Mouse (Mus musculus): ENCODE results near the gene Tbc1d16. TPM values are rescaled to one million over a fixed set of nuclear protein-coding genes. Genes with fewer than 3 reads are reported as not detected.

Gene Tbc1d16
- total RNA-seq, 2 experiments from 2014 or later, result 65.1 to 66.4 TPM

DNA sequence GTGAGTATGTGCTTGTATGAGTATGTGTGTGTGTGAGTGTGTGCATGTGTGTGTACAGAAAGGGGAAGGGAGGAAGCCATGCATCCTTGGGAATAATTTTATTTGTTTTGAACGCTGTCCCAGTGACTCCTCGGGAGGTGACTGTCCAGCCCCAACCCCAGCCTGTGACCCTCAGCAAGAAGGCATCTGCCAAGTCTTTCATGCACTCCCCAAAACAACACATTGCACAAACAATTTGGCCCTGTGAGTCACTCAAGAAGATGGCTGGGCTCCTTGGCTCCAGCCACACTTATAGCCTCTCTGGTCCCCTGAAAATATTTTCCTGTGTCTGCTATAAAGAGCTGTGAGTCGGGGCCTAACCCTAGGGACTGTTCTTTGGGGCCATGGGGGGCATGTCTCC lies 41.9 kb downstream of the Tbc1d16 start:
- intact Hi-C loops (cut with DNase I), result no loop called here
- no peak for DNase-seq (ENCODE audit: low spot score)

DNA sequence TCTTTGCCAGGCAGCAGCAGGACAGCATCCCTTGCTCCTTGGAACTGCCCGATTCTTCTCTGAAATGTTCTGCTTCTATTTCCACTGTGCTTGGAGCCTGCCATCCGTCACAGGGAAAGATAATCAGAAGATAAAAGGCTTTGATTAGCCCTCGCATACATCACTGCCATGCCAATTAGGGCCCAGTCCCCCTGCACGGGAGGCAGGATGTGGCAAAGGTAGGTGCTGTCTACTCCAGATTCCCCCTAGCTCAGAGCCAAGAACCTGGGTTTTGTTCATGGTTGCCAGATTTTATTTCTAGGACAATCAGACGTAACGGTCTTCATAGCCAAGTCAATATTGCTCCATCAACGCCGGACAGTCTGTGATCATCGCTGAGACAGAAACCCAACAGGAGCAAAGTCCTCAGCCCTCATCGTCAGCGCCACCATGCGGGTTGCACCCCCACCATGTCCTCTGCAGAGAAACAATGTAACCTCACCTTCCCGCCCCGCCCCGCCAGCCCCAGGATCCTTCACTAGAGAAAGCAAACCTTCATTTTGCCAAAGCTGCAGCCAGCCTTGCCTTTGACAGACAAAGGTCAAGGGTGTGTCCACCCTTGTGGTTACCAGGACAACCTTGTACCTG lies 44.5 kb downstream of the Tbc1d16 start:
- intact Hi-C loops (cut with DNase I), result loop anchor here (2.0 kb wide), 1 partner anchor 55 kb away; no protein-coding TSS in a partner anchor
- no peak for DNase-seq (ENCODE audit: low spot score)

DNA sequence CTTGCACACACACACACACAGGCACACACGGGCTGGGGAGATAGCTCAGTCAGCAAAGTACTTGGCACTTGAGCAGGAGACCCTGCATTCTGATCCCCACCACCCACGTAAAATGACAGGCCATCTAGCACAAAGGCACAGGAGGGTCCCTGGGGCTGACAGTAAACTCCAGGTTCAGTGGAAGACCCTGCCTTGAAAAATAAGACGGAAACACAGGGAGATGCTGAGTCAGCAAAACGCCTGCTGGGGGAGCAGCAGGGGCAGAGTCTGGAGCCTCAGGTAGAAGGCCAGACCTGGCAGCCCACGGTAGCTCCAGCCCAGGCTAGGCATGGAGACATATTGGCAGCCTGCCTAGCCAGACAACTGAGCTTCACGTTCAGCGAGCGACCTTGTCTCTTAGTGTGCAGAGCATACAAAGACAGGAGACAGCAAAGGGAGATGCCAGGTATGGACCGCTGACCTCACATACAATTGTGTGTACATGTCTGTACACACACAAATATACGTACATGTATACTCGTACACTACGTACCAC lies 46.4 kb downstream of the Tbc1d16 start:
- DNase-seq (ENCODE audit: low spot score), result no peak
- intact Hi-C loops (cut with DNase I), result loop anchor here (2.0 kb wide), 1 partner anchor 53 kb away; no protein-coding TSS in a partner anchor

DNA sequence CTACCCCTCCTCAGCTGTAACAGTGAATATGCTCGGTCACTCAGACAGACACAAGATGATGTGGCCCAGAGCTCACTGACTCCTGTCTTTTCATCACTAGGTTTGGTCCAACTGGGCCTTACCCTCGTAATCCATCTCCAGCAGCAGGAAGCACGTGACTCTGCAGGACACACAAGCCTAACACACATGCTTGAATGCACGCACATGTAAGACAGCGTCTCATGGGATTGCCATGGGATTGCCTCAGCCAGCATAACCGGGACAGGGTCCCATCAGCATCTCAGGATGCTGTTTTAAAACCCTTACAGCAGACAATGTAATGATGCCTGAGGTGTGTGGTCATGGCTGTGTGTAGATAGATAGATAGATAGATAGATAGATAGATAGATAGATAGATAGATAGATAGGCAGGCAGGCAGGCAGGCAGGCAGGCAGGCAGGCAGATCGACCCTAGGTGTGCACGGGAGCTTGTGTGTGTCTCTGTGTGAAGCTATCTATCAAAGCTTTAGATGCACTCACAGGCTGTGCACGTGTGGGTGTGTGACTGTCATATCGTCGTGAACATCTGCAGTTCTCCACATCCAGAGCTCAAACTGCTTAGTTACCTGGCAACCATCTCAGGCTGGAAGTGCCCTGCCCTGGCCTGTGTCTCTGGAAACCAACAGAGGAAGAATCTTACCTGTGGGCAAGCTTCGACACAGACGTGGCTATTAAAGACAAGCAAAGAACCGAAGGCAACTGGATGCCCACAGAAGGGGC lies 47.3 kb downstream of the Tbc1d16 start:
- intact Hi-C loops (cut with DNase I), result no loop called here
- no peak for DNase-seq (ENCODE audit: low spot score)

DNA sequence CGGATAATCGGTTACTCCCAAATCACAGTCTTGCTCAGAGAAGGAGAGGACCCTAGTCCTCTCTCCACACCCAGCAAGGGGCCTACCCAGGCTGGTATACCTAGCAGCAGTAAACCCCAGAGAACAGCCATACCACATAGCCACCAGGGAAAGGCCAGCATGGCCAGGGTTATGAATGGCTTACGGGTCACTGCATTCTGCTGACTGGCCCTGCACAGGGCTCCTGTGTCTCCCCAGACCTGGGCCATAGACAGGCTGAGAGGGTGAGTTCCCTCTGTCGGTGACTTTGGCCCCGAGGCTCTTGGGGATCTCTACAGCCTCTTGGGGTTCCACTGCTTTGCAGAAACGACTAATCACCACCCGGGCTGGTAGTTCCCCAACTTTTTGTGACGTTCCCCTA lies 50.0 kb downstream of the Tbc1d16 start:
- DNase-seq (ENCODE audit: low spot score), result no peak
- intact Hi-C loops (cut with DNase I), result no loop called here

DNA sequence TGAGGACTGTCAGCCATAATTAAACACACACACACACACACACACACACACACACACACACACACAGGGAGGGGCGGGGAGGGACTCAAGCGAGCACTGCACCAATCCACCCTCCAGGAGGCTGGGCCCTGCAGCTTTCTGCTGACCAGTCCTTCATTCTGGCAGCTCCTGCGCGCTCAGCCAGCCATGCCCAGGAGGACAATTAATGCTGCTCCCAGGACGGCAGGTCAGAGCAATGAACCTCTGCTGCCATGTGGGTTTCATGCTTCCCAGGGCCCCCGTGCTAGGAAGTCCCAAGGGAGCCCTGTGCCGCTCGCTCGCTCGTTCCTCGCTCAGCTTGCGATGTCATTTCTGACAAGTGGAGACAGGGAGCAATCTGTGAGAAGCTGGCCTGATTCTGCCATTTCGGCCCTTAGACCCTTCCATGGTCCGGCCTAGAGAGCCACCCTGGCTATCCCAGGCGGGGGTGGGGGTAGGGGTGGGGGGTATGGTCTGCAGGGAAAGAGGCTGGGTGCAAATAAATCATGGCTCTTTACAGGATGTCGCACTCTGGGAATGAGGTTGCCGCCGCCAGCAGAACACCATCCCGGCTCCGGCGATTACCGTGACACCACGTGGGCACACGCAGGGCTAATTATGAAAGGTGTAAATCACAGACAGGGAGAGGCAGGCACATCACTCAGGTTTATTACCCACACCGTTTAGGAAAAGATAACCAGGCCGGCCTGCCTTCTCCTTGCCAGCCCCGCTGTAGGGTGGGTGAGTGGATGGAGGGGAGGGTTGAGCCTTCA lies 51.7 kb downstream of the Tbc1d16 start:
- intact Hi-C loops (cut with DNase I), result no loop called here

DNA sequence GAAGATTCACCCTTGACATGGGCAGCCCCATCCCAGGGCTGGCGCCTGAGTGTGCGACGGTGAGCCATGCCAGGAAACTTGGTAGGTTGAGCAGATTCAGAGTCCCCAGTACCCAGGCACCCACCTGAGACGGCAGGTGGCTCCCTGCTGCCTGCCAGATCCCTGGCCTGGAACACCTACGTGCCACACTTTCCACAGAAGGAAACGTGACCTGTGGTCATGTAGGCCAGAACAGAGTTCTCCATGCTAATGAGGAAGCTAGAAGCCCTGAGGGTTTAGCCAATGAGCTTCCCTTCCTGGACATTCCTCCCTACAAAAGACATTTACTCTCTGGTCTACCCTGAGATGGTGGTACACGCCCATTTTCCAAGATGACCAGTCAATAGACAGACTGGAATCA lies 56.7 kb downstream of the Tbc1d16 start:
- no peak for DNase-seq (ENCODE audit: low spot score)
- intact Hi-C loops (cut with DNase I), result no loop called here

More for the DNA sequence above, 51.7 kb downstream of the Tbc1d16 start:
- DNase-seq (ENCODE audit: low spot score), result no peak

DNA sequence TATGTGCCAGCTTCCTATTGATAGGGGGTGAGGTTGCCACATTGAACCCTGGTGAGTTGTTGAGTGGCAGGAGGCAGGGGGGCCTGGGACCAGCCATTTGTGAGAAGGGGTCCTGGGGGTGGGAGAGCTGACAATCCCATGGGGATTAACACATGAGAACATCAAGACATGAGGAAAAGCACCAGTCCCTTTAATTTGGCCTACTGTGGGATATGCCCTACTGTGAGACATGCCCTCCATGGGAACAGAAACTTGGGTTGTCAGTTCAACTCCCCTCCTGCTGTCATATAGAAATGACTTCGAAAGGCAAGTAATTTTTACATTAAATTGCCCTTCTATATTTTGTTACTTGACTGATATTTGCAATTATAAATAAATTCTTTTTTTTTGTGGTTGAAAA lies 59.4 kb downstream of the Tbc1d16 start:
- DNase-seq (ENCODE audit: low spot score), result no peak
- intact Hi-C loops (cut with DNase I), result no loop called here

DNA sequence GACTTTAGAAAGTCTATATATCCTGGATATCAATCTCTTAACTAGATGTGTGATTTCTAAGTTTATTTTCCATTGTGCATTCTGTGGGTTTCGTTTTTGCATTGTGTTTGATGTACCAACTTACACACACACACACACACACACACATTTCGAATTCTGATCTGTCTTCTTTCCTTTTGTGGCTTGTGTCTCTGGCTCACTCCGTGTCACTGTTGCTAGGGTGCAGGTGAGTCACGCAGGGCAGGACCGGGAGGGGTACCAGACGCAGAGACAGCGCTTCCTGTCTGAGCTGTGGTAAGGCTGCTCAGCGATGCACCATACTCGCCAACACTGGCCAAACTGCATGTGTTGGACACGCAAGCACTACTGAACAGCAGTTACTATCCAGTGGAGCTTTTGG lies 62.3 kb downstream of the Tbc1d16 start:
- no peak for DNase-seq (ENCODE audit: low spot score)
- intact Hi-C loops (cut with DNase I), result no loop called here

DNA sequence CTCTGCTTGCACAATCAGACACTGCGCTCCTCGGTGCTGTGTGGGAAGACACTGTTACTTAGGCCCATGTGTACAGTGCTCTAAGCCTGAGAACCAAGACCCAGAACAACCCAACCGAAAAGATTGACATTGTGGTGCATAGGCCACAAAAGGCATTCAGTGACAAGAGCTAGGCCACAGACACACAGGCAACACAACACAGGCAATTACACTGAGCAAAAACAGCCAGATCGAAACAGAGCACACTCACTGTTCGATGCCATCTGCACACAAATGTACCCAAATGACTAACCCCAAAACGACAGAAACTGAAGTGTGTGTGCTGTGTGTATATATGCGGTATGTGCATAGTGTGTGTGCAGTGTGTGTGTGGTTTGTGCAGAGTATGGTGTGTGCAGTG lies 63.9 kb downstream of the Tbc1d16 start:
- DNase-seq (ENCODE audit: low spot score), result no peak
- intact Hi-C loops (cut with DNase I), result no loop called here

DNA sequence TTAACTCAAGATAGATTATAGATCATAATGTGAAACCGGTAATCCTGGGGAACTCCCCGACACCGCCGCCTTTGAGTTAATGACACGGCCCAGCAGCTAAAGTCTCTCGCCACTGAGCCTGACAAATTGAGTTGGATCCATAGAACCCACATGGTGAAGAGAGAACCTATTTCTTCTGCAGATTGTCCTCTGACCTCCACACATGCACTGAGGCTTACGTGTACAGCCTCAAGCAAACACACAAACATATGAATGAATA lies 64.6 kb downstream of the Tbc1d16 start:
- DNase-seq (ENCODE audit: low spot score), result no peak
- intact Hi-C loops (cut with DNase I), result no loop called here

DNA sequence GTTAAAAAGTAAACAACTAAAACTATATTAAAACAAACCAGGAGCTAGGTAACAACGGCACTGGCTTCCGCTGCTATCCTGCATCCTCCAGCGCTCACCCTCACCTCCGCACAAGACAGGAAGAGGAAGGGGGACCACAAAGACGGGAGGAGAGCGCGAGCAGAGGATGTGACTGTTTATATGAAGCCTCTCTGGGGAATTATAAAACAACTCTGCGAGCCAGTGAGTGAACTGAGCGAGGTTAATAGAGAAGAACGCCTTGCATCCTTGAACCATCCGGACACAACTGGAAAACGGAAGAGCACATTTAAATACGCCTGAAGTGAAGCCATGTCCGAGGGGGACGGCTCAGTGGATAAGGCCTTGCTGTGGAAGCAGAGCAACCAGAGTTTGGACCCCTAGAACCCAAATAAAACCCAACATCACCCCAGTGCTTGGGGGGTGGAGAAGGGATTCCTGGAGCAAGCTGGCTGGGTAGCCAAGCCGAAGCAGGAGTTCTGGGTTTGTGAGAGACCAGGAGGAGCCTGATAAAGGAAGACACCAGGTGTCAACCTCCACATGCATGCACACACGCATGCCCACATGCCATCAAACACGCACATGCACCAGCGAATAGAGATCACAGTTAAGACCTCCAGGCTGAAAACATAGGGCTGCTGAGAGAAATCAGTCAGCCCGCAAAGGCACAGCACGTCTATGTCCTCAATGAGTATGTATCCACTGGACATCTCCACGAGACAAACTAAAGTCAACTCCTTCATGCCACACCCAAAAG lies 65.2 kb downstream of the Tbc1d16 start:
- DNase-seq (ENCODE audit: low spot score), result no peak
- intact Hi-C loops (cut with DNase I), result no loop called here

DNA sequence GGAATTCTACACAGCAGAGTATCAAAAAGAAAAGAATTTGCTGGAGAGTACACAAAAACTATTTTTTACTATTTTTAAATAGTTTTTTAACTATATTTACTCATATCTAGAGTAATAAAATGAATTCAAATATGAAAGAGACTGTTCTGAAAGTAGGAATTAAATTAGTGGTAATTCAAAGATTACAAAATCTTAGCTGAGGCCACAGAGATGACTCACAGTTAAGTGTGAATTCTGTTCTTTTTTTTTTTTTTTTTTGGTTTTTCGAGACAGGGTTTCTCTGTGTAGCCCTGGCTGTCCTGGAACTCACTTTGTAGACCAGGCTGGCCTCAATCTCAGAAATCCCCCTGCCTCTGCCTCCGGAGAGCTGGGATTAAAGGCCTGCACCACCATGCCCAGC lies 66.6 kb downstream of the Tbc1d16 start:
- intact Hi-C loops (cut with DNase I), result no loop called here

DNA sequence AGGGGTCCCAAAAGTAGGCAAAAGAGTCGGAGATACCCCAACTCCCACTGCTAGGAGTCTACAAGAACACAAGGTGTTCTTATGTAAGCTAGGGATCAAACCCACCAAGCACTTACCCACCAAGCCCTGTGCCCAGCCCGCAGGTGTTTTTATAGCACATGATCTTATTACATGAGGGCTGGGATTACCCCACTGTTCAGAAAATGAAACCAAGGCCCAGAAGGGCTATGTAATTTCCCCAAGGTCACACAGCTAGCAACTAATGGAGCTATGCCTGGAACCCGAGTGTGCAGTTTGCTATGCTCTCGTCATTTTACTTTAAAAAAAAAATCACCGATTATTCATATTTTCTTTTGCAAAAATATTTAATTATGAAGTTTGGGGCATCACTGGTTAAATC lies 68.2 kb downstream of the Tbc1d16 start:
- DNase-seq (ENCODE audit: low spot score), result no peak
- intact Hi-C loops (cut with DNase I), result no loop called here

More for the DNA sequence above, 66.6 kb downstream of the Tbc1d16 start:
- DNase-seq (ENCODE audit: low spot score), result no peak

DNA sequence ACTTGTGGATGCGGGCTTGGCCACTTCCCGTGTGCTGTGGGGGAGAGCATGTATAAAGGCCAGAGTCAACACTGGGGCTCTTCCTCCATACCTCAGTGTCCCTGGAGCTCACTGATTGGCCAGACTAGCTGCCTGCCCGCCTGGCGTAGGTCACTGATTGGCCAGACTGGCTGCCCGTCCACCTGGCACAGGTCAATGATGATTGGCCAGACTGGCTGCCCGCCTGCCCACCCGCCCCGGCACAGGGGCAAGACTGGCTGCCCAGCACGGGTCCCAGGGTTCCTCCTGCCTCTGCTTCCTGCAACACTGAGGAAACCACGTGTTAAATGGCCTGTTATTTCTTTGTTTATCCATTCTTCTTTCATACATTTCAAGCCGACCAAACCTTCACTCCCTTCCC lies 68.8 kb downstream of the Tbc1d16 start:
- DNase-seq (ENCODE audit: low spot score), result peak; percentile 44
- intact Hi-C loops (cut with DNase I), result no loop called here

DNA sequence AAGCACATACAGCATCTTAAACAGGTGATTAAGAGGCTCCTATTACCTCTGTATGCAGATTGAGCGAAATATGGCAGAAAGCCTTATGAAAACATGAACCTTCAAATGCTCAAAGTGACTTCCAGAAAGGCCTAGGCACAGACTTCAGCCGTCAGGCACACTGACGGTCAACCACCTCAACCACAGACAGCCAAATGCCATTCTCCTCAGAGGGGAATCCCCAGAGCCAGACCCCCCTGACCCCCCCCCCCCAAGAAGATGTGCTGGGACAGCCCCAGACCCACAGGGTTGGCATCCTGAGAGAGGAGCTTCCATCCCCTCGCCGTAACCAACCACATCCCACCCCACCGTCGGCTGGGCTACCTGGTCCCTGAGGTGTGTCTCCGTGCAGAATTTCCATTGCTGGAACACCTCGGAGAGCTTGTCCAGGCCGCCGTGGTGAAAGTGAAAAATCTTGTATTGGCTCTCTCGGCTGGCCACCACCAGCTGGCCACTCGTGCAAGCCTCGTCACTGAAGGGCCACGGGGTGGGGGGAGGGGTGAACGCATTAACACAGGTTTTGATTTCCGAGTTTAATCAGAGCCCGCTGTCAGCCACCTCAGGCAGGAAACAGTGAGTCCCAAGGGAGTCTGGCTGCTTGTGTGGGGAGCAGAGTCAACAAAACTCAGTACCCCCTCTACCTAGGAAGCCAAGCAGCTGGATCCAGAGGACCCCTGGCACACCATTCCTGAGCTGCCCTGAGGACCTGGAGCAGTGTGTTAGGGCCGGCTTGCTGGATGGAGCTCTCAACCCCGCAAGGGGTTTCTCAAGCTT lies 70.7 kb downstream of the Tbc1d16 start:
- intact Hi-C loops (cut with DNase I), result no loop called here
- DNase-seq (ENCODE audit: low spot score), result no peak

DNA sequence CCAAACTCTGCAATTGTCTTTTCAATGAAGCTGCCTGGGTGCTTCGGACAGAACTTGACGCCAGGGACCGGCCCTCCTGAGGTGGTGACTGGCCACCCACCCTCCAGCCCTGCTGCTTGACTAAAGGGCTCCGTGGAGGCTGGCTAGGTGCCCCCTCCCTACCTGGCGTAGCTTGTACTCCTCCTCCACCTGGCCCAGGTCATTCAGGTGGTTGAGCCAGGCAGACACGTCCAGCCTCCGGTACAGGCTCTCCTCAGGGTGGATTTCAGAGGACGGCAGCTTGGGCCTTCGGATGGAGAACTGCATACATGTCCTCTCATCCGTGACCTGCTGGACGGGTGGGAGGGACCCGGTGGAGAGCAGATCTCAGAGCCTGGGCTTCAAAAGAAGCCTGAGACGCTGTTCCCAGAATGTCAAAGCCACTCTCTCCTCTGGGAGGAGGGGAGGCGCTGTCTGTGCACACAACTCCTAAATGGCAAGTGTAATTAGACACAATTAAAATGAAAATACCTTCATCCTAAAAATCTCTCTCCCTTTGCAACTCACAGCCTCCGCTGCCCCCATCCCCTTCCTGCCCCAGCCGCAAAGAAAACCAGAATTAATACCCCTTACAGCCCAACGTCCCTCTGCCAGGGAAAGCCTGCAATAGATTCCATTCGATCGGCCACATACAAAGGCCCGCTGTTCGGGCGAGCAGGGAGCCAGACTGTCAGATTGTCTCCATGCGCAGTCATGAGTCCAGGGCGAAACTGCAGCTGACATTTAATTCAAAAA lies 71.6 kb downstream of the Tbc1d16 start:
- intact Hi-C loops (cut with DNase I), result no loop called here

DNA sequence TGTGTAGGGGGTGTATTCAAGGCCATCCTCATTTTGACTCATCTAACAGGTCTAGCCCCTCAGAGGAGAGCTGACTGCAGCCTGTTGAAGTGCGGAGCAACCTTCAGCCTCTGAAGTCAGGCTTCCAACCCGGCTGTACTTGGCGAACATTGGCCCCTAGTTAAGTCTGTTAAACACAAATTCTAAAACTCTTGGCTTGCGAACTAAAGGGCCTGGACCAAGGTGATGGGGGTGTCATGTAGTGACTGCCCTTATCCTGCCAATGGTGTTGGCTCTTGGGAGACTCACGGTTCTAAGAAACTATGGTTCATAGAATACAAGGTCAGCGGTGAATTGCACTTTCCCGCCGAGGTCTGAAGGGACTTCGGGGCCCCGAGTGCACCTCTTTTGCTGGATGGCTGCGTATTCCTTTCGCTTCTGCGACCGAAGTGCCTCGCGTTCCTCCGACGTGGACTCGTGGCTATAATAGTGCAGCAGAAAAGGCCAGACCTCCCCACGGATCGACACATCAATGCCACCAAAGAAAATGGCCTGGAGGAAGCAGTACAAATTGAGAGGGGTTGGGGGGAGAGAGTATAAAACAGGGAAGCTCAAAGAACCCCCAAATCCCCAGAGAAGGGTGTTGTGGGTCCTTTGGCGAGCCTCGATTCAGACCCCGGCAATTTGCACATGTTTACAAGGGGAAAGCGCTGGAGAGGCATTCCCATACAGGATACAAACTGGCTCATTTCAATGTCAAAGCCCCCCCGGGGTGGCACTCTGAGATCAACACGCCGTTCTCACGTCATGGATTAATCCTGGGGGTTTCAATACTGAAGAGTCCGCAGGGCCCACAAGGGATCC lies 72.4 kb downstream of the Tbc1d16 start:
- intact Hi-C loops (cut with DNase I), result no loop called here
- DNase-seq (ENCODE audit: low spot score), result no peak

More for the DNA sequence above, 71.6 kb downstream of the Tbc1d16 start:
- no peak for DNase-seq (ENCODE audit: low spot score)

Data from heart, postnatal 25 days (tissue).